Mouse (Mus musculus) neutrophil, adult 5-6 weeks (primary cell): ENCODE measurements around the gene Eci2. TPM values are rescaled to one million over a fixed set of nuclear protein-coding genes. Genes with fewer than 3 reads are reported as not detected.
"Not testable (repeated sequence)": the region's sequence is repeated elsewhere in the genome, so short reads cannot be mapped to it uniquely, and the experiment has no call there.

Source experiments
- ATAC-seq: fragments of 151-379, 151-347 bp; 2 replicates; pipeline ENCODE4 v1.8.0; 2017; ENCODE audit warnings: mild to moderate bottlenecking, moderate TSS enrichment; ENCODE audit not compliant: insufficient number of reproducible peaks, poor library complexity, low FRiP score, severe bottlenecking; ENCODE audit errors: extremely low read depth
- total RNA-seq: library from RNA; stranded (forward); fragments of 200-1000 nt; gene quantifications from 2 replicates; pipeline ENCODE4 v1.2.3, GENCODE M21; 2017

The Eci2 gene
- total RNA-seq = 16.1 and 24.4 TPM in 2 replicates

DNA sequence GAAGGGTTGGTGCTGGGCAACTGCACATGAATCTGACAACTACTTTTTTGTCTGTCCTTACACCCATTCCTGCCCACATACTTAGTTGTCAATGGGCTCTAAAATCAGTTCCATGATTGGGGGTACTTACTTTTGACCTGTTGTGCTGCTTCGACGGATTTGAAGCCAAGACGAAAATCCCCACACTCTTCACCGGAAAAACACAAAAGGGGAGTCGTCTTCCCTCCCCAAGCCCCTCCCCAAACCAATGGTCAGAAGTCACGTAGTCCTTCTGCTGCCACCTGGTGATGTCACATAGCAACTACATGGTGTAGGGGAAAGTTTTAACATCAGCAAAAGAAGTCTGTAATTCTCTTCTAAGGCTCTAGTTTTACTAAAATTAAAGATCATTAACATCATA is at the start of gene Eci2:
Eci2 (minus strand) TSS at position 218 of the 400 bp plus-strand sequence.
- no peak for ATAC-seq

DNA sequence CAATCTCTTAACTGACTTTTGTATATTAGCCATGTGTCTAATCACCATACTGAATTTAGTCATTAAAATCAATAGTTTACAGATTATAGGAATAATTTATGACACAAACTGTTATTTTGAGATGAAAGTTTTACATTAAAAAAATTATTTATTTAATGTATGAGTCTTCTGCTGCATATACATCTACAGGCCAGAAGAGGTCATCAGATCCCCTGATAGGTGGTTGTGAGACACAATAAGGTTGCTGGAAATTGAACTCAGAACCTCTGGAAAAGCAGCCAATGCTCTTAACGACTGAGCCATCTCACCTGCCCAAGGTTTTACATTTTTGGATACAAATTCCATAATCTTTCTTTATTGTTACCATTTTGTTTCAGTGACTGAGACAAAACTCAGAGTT is 48.0 kb upstream of the Eci2 start:
- no peak for ATAC-seq

- ATAC-seq = no peak
Measured at GRCm38 (mm10) chr13:35070485-35071472, 43.9 kb upstream of the Eci2 start.

- no peak for ATAC-seq
Measured at GRCm38 (mm10) chr13:35067084-35067483, 40.2 kb upstream of the Eci2 start.

DNA sequence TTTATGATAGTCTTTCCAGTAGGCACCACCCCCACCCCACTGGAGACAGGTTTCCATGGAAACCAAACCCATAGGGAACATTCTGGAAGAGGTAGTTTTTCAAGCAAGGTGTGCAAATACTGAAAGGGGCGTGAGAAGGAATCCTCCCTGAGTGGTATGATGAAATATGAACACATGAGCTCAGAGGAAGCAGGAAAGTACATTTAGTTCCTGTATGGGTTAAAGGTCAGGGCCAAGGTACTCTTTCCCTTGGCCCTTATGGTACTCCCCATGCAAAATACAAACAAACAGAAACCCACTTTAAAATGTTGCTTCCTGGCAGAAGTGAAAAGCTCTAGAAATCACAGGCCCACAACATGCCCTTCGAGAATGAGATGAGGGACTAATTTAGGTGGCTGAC is 39.1 kb upstream of the Eci2 start:
- no peak for ATAC-seq

DNA sequence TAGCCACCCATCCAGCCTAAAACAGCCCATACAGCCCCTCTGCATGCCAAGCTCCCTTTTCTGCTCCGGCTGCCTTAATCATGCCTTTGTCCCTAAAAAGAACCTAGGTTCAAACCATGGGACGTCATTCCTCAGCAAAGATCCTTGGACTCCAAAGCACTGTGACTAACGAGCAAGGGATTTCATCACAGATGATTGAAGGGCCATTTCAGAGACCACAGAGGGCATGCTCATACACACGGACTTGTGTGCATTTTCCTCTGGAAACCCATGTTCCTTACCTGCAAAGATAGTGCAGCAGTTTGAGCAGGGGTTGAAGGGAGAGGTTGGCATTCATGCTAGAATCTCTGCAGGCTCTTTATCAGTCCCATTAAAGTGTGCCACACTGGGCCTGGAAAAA is 37.5 kb upstream of the Eci2 start:
- no peak for ATAC-seq

GRCm38 (mm10) chr13:35058145-35058544 is 31.2 kb upstream of the Eci2 start:
- ATAC-seq = no peak

DNA sequence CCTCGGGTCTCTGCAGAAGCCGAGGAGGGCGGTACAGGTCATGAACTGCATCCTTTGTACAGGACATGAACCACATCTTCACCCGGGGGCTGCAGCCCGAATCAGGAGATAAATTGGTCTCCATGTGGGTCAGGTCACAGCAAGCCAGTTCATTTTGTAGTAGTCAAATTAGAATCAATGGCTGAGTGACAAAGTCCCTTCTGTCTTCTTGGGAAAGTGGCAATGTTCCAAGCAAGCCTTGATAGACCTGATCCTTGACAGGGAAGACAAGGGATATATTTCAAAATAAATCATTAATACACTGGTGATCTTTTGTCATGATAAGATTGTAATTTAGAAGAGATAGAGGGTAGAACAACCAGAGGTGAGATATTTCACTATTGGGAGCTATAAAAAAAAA is 9.6 kb upstream of the Eci2 start:
- ATAC-seq = no peak

- ATAC-seq = no peak
Measured at GRCm38 (mm10) chr13:35035731-35036130, 8.8 kb upstream of the Eci2 start.

DNA sequence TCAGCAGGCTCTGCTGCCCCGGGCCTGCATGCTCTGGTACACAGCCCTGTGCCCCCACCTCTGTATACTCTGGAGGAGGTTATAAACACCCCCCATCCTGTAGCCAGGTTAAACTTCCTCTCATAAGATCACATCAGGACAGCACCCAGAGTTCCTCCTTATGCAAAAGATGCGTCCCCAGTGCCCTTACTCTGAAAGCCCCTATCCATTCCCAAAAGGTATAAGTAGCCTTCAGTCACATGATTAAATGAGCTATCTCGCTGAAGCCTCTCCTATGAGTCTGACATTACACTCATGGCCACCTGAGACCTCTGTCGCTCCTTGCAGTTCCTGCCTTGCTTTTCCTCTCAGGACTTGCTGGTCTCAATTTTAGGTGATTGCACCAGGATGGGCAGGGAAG is 6.7 kb upstream of the Eci2 start:
- ATAC-seq = no peak

- ATAC-seq = no peak
Measured at GRCm38 (mm10) chr13:35031684-35032082, 4.8 kb upstream of the Eci2 start.

GRCm38 (mm10) chr13:35030979-35031683 is 4.2 kb upstream of the Eci2 start:
- ATAC-seq = no peak

GRCm38 (mm10) chr13:35028365-35028764 is 1.5 kb upstream of the Eci2 start:
- no peak for ATAC-seq

- ATAC-seq = not testable (repeated sequence)
Measured at GRCm38 (mm10) chr13:35023401-35023800, 3.5 kb downstream of the Eci2 start.

DNA sequence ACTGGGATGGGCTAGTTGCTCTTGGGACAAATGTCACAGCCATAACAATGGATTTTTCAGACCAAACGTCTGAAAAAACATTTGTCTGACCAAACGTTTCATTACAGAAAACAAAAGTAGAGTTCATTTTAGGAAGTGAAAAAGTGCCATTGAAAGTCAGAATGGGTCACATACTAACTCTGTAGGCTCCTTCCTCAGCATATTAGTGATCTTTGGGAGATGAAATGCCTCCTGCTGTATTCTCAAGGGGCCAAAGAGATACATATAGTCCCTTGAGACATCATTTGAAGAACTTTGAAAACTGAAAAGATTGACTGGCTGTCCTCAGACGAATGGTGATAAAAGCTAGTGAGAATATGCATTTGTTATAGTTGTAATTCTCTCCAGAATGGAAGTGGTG is 6.5 kb downstream of the Eci2 start:
- ATAC-seq = no peak

DNA sequence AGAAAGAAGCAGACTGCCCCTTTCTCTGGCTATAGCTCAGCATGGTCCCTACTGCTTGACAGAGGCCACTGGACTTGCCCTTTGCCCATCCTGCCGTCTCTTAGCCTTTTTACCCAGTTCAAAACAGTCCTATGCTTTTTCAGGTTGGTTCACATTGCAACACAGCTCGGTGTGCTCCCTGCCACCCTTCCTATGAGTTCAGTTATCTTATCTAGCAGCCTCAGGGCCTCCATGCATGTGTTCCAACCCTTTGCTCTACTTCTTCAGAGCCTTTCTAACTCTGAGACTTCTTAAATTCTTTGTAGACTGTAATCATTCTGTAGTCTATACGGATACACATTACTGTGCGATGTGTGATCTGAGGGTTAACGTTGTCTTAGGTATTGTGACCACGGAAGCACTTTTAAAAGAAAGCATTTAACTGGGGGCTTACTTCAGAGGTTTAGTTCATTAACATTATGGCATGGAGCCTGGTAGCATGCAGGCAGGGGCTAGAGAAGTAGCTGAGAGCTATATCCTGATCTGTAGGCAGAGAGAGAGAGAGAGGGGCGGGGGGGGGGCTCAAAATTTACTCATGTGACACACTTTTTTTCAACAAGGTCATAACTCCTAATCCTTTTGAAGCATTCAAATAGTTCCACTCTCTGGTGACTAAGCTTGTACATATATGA is 7.9 kb downstream of the Eci2 start:
- ATAC-seq = no peak

DNA sequence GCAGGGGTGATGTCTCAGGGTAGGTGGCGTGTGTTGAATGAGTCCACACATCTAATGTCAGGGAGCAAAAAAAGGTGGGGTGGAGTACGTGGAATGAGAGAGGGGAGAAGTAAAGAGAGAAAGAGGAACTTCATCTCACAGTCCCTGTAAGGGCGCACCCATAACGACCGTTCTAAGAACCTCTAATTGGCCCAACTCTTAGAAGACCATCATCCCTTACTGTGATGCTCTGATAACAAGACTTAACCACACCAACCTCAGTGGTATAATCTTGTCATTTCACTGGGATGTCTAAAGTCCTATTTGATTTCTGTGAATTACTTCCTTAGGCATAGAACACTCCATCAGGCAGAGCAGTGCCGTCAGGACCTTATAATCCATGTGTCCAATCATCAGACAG is 9.5 kb downstream of the Eci2 start:
- no peak for ATAC-seq

GRCm38 (mm10) chr13:35016067-35016466 is 10.8 kb downstream of the Eci2 start:
- no peak for ATAC-seq

GRCm38 (mm10) chr13:34995925-34996324 is 31.0 kb downstream of the Eci2 start:
- ATAC-seq = no peak
